Comparison of ENCODE assay signal across 12 mouse cellular contexts in genomic region chr5:139034746-139035145, GRCm38 (mm10). TPM values are rescaled to one million over a fixed set of nuclear protein-coding genes. Genes with fewer than 3 reads are reported as not detected.
A peak's percentile ranks its signal among the peaks of the same experiment; 100 is the strongest.
DNase-seq lines count a peak whose midpoint lies in the region; ATAC-seq and TF ChIP-seq lines count a peak whose summit lies in the region.
"Had no signal": no experiment of that assay in that cellular context is flagged by ENCODE, and none has a peak within 500 bp of the region (broad histone marks: within the 10 kb centered on the region; RNA-seq: fewer than 3 reads in every experiment).

No protein-coding gene starts in this region.

- no peaks in the 10 kb centered on the region for H3K36me3 ChIP-seq in hindbrain, embryonic 10.5 days
- H3K36me3 ChIP-seq in hindbrain, embryonic 13.5 days, result peaks cover 18% of the 10 kb centered on the region
- H3K36me3 ChIP-seq in ES-E14 (ENCODE audit: control insufficient read depth, insufficient read depth, low read length, poor library complexity, severe bottlenecking), result no peaks in the 10 kb centered on the region
- H3K36me3 ChIP-seq in embryonic facial prominence, embryonic 12.5 days, result no peaks in the 10 kb centered on the region
- peaks cover 2% of the 10 kb centered on the region; the same call in 1 of the 2 replicates for H3K36me3 ChIP-seq in limb, embryonic 14.5 days (ENCODE audit: control insufficient read depth, insufficient read depth, low read length)

- peaks cover 28% of the 10 kb centered on the region for H3K4me1 ChIP-seq in hindbrain, embryonic 10.5 days (replicated peaks)
- H3K4me1 ChIP-seq in hindbrain, embryonic 13.5 days (replicated peaks), result peaks cover 28% of the 10 kb centered on the region
- peaks cover 6 to 23% of the 10 kb centered on the region in 2 experiments; a peak in 3 of 4 replicates for H3K4me1 ChIP-seq in ES-E14 (ENCODE audit: control insufficient read depth in 2 of 2, insufficient read depth in 2 of 2, low read length in 2 of 2, poor library complexity in 1 of 2)
- H3K4me1 ChIP-seq in embryonic facial prominence, embryonic 12.5 days, result peaks cover 27% of the 10 kb centered on the region
- H3K4me1 ChIP-seq in limb, embryonic 14.5 days (ENCODE audit: control insufficient read depth, insufficient read depth, low read length), result peaks cover 33% of the 10 kb centered on the region

- ATAC-seq in hindbrain, embryonic 13.5 days (ENCODE audit: low FRiP score), result no peak
- ATAC-seq in embryonic facial prominence, embryonic 12.5 days (ENCODE audit: insufficient number of reproducible peaks, insufficient read depth, low FRiP score, low TSS enrichment), result peak; percentile 62; the same call in 1 of the 2 replicates
- peak; percentile 21; the same call in 1 of the 2 replicates for ATAC-seq in limb, embryonic 14.5 days (ENCODE audit: low FRiP score, low read depth)

- H3K27me3 ChIP-seq in hindbrain, embryonic 10.5 days (ENCODE audit: insufficient read depth, poor library complexity, severe bottlenecking), result no peaks in the 10 kb centered on the region
- no peaks in the 10 kb centered on the region for H3K27me3 ChIP-seq in hindbrain, embryonic 13.5 days
- H3K27me3 ChIP-seq in embryonic facial prominence, embryonic 12.5 days, result 0 out of 2 replicates have a peak, but pooled peaks cover 2% of the 10 kb centered on the region
- H3K27me3 ChIP-seq in limb, embryonic 14.5 days (ENCODE audit: control insufficient read depth, insufficient read depth, low read length), result no peaks in the 10 kb centered on the region

- no peaks in the 10 kb centered on the region for H3K9me3 ChIP-seq in hindbrain, embryonic 10.5 days
- no peaks in the 10 kb centered on the region for H3K9me3 ChIP-seq in hindbrain, embryonic 13.5 days
- H3K9me3 ChIP-seq in ES-E14 (ENCODE audit: control insufficient read depth, insufficient read depth, low read depth, low read length), result no peaks in the 10 kb centered on the region
- H3K9me3 ChIP-seq in embryonic facial prominence, embryonic 12.5 days, result no peaks in the 10 kb centered on the region
- no peaks in the 10 kb centered on the region for H3K9me3 ChIP-seq in limb, embryonic 14.5 days (ENCODE audit: control insufficient read depth, low read length)

- no peak for TF ChIP-seq POLR2A in limb, embryonic 14.5 days (IDR thresholded peaks at IDR 0.05; ENCODE audit: borderline replicate concordance, extremely low read depth, insufficient read depth, insufficient read length)

- DNase-seq in hindbrain, embryonic 10.5 days (ENCODE audit: low spot score), result no peak
- DNase-seq in ES-E14 (ENCODE audit: low read depth, low spot score), result no peak
- DNase-seq in limb, embryonic 14.5 days (ENCODE audit: low spot score), result no peak
- no peak for DNase-seq in spleen, postnatal 36 days (ENCODE audit: low spot score in 2 of 2)
- no peak for DNase-seq in layer of hippocampus, postnatal 36 days
- DNase-seq: heart, adult 11 months; heart, postnatal 10 days; kidney, adult 18-20 months; lung, postnatal 10 days had no signal

- 53% methylated on average over 6 of the region's 6 CpGs for WGBS in hindbrain, embryonic 10.5 days
- 53% methylated on average over 6 of the region's 6 CpGs for WGBS in hindbrain, embryonic 13.5 days
- 25% methylated on average over 6 of the region's 6 CpGs for WGBS in embryonic facial prominence, embryonic 12.5 days
- WGBS in limb, embryonic 14.5 days, result 17% methylated on average over 6 of the region's 6 CpGs

- H3K4me2 ChIP-seq in hindbrain, embryonic 13.5 days, result no peak overlapping the region
- H3K4me2 ChIP-seq in embryonic facial prominence, embryonic 12.5 days (replicated peaks), result no peak overlapping the region
- H3K4me2 ChIP-seq in limb, embryonic 14.5 days (replicated peaks; ENCODE audit: low read depth, low read length, severe bottlenecking), result no peak overlapping the region
- H3K4me2 ChIP-seq: liver, embryonic 11.5 days had no signal

- in situ Hi-C loops in ES-E14 (cut with MboI; ENCODE audit: low sequenced_read_pairs in 2 of 2, unreplicated experiment in 2 of 2), result no loop called here

- H3K4me3 ChIP-seq in hindbrain, embryonic 10.5 days, result no peak overlapping the region
- H3K4me3 ChIP-seq in hindbrain, embryonic 13.5 days, result no peak overlapping the region
- no peak overlapping the region for H3K4me3 ChIP-seq in ES-E14 (ENCODE audit: insufficient read depth in 1 of 2, low read depth in 1 of 2, low read length in 2 of 2, poor library complexity in 1 of 2, severe bottlenecking in 1 of 2)
- H3K4me3 ChIP-seq in embryonic facial prominence, embryonic 12.5 days, result no peak overlapping the region
- no peak overlapping the region for H3K4me3 ChIP-seq in limb, embryonic 14.5 days (replicated peaks; ENCODE audit: low read length)

- H3K9ac ChIP-seq in hindbrain, embryonic 13.5 days, result no peak overlapping the region
- no peak overlapping the region for H3K9ac ChIP-seq in ES-E14 (ENCODE audit: insufficient read depth, low read depth, low read length, poor library complexity, severe bottlenecking)
- H3K9ac ChIP-seq in embryonic facial prominence, embryonic 12.5 days, result no peak overlapping the region
- no peak overlapping the region for H3K9ac ChIP-seq in limb, embryonic 14.5 days (ENCODE audit: low read depth, low read length, severe bottlenecking)

- peak overlapping the region; percentile 73 for H3K27ac ChIP-seq in hindbrain, embryonic 10.5 days
- H3K27ac ChIP-seq in hindbrain, embryonic 13.5 days, result no peak overlapping the region
- no peak overlapping the region for H3K27ac ChIP-seq in ES-E14 (ENCODE audit: insufficient read depth, low read depth, low read length, poor library complexity, severe bottlenecking)
- peak overlapping the region; percentile 81 for H3K27ac ChIP-seq in embryonic facial prominence, embryonic 12.5 days
- H3K27ac ChIP-seq in limb, embryonic 14.5 days (replicated peaks; ENCODE audit: low read depth, low read length), result 0 out of 2 replicates have a peak overlapping the region, but pooled peaks have one; percentile 14

TF ChIP-seq in ES-E14, 5 proteins besides CTCF, POLR2A, EP300 and RAD21:
- no peak for TF ChIP-seq MAFK (IDR thresholded peaks at IDR 0.05; ENCODE audit: insufficient read depth, low read depth, low read length)
- peak; percentile 70; the same call in 1 of the 2 replicates for TF ChIP-seq ZNF384 (IDR thresholded peaks at IDR 0.05; ENCODE audit: low read depth, low read length)
- TF ChIP-seq HCFC1 (IDR thresholded peaks at IDR 0.05; ENCODE audit: borderline replicate concordance, insufficient read depth, low read length), result no peak
- TF ChIP-seq CHD2 (IDR thresholded peaks at IDR 0.05; ENCODE audit: low read depth, low read length), result no peak
- TF ChIP-seq ZC3H11A (IDR thresholded peaks at IDR 0.05; ENCODE audit: borderline replicate concordance, low read depth, low read length), result no peak

RNA-seq across cellular contexts. Expression of gene Pdgfa, which starts 37.6 kb away (rescaled TPM):
- polyA plus RNA-seq in hindbrain, embryonic 10.5 days (2016; fragmentation: Nextera tagmentation; extraction: Ambion mirVana), result 10.4 and 12.8 TPM in 2 replicates
- polyA plus RNA-seq in hindbrain, embryonic 13.5 days (2015; fragmentation: Nextera tagmentation; extraction: Ambion mirVana), result 13.7 and 14.5 TPM in 2 replicates
- 81.5 and 84.9 TPM in 2 replicates for total RNA-seq in ES-E14 (2012; rRNA removed)
- 38.4 and 42.8 TPM in 2 replicates for polyA plus RNA-seq in embryonic facial prominence, embryonic 12.5 days (2016; fragmentation: Nextera tagmentation; extraction: Ambion mirVana)
- 27.8 and 34.0 TPM in 2 replicates for polyA plus RNA-seq in limb, embryonic 14.5 days (2012; rRNA removed)
- 73.4 and 83.4 TPM in 2 replicates for polyA plus RNA-seq in limb, embryonic 14.5 days (2014; fragmentation: Nextera tagmentation; extraction: Ambion mirVana)
- 10 to 100 TPM; 36.1 to 40.8 TPM for total RNA-seq in layer of hippocampus, postnatal 36 days (2021)

Comparison
In these comparisons a context has a peak if more than half of its experiments do, and no peak if none do; other contexts are left out.
1. H3K27ac ChIP-seq: peak in hindbrain, embryonic 10.5 days (single experiment), embryonic facial prominence, embryonic 12.5 days (single experiment) and limb, embryonic 14.5 days (single experiment); none in hindbrain, embryonic 13.5 days (single experiment) and ES-E14 (single experiment).